Mouse (Mus musculus) ES-E14 (cell line): ENCODE data around the gene Tulp2. TPM values are rescaled to one million over a fixed set of nuclear protein-coding genes. Genes with fewer than 3 reads are reported as not detected.
A peak's percentile ranks its signal among the peaks of the same experiment; 100 is the strongest.

Experiments
- DNase-seq: peaks from one replicate; pipeline ENCODE4 v3.0.0-alpha.2; 2013; ENCODE audit warnings: low read depth, low spot score
- H3K27ac ChIP-seq: 2 replicates; pipeline ENCODE4 v1.5.1; 2012; ENCODE audit warnings: low read depth, mild to moderate bottlenecking, low read length, moderate library complexity, mixed read lengths; ENCODE audit not compliant: poor library complexity, insufficient read depth, severe bottlenecking
- H3K36me3 ChIP-seq: 2 replicates; pipeline ENCODE4 v1.6.1; 2012; ENCODE audit warnings: mild to moderate bottlenecking, low read length, moderate library complexity, mixed read lengths; ENCODE audit not compliant: control insufficient read depth, poor library complexity, insufficient read depth, severe bottlenecking
- H3K4me1 ChIP-seq, 2 experiments: fragments of 150-350 bp in 1 of 2; sonication (generic) in 1 of 2; 2 replicates each; pipeline ENCODE4 v1.6.1; 2012; ENCODE audit warnings: low read length in 2 of 2, mild to moderate bottlenecking in 1 of 2, mixed read lengths in 1 of 2; ENCODE audit not compliant: control insufficient read depth in 2 of 2, insufficient read depth in 2 of 2, poor library complexity in 1 of 2
- H3K4me3 ChIP-seq, 2 experiments: fragments of 150-350 bp in 1 of 2; sonication (generic) in 1 of 2; 2 replicates each; pipeline ENCODE4 v1.5.1; 2012; ENCODE audit warnings: low read length in 2 of 2, low read depth in 1 of 2, mild to moderate bottlenecking in 1 of 2, mixed read lengths in 1 of 2; ENCODE audit not compliant: insufficient read depth in 1 of 2, poor library complexity in 1 of 2, severe bottlenecking in 1 of 2
- H3K9ac ChIP-seq: 2 replicates; pipeline ENCODE4 v1.6.1; 2012; ENCODE audit warnings: low read depth, mild to moderate bottlenecking, low read length, mixed read lengths; ENCODE audit not compliant: poor library complexity, insufficient read depth, severe bottlenecking
- H3K9me3 ChIP-seq: fragments of 150-350 bp; sonication (generic); 2 replicates; pipeline ENCODE4 v1.6.1; 2012; ENCODE audit warnings: low read depth, mild to moderate bottlenecking, low read length; ENCODE audit not compliant: control insufficient read depth, insufficient read depth
- CHD2 ChIP-seq: IDR thresholded peaks from 2 replicates; pipeline ENCODE4 v1.6.1; 2014; ENCODE audit warnings: mild to moderate bottlenecking, low read depth, low read length, inconsistent platforms
- HCFC1 ChIP-seq: IDR thresholded peaks from 2 replicates; pipeline ENCODE4 v1.6.1; 2012; ENCODE audit warnings: low read length, inconsistent platforms, borderline replicate concordance; ENCODE audit not compliant: insufficient read depth
- MAFK ChIP-seq: IDR thresholded peaks from 2 replicates; pipeline ENCODE4 v1.6.1; 2014; ENCODE audit warnings: mild to moderate bottlenecking, low read depth, low read length, inconsistent platforms; ENCODE audit not compliant: insufficient read depth
- ZC3H11A ChIP-seq: IDR thresholded peaks from 2 replicates; pipeline ENCODE4 v1.6.1; 2012; ENCODE audit warnings: low read depth, mild to moderate bottlenecking, inconsistent platforms, low read length, borderline replicate concordance
- ZNF384 ChIP-seq: IDR thresholded peaks from 2 replicates; pipeline ENCODE4 v1.6.1; 2012; ENCODE audit warnings: low read depth, low read length, inconsistent platforms
- in situ Hi-C, 2 experiments: fragments of 600-800 bp; cut with MboI; formaldehyde crosslinking; loops; one replicate each; pipeline ENCODE4 v1.15.1; 2025; ENCODE audit warnings: low sequenced_read_pairs in 2 of 2, inconsistent platforms in 1 of 2; ENCODE audit not compliant: unreplicated experiment in 2 of 2
- total RNA-seq: library from RNA; depleted of rRNA; stranded (reverse); fragments of 300-350 nt; gene quantifications from 2 replicates; pipeline ENCODE4 v1.2.3, GENCODE M21; 2012

Gene Tulp2
- total RNA-seq, 1 experiment, result 2.6 TPM

- Histone ChIP-seq H3K27ac (no peak overlapping the region), H3K9me3 (no peaks in the 10 kb centered on the region), H3K4me3 (peak overlapping the region; percentile 69 to 82), H3K36me3 (peaks cover 20% of the 10 kb centered on the region), H3K4me1 (peaks cover 2 to 29% of the 10 kb centered on the region in 2 experiments; a peak in 2 of 4 replicates), H3K9ac (peak overlapping the region; percentile 79; the same call in 1 of the 2 replicates)
- in situ Hi-C loops, result no loop called here
- no peak for TF ChIP-seq MAFK
- TF ChIP-seq ZC3H11A, result no peak
- TF ChIP-seq CHD2, result no peak
- TF ChIP-seq ZNF384, result no peak
- TF ChIP-seq HCFC1, result no peak
- DNase-seq, result no peak
Measured at GRCm38 (mm10) chr7:45522194-45522752, 40.6 kb downstream of the Tulp2 start.

GRCm38 (mm10) chr7:45522957-45523676, 41.4 kb downstream of the Tulp2 start:
- in situ Hi-C loops, result no loop called here
- Histone ChIP-seq H3K4me1 (peaks cover 2 to 26% of the 10 kb centered on the region in 2 experiments; a peak in 2 of 4 replicates), H3K9me3 (no peaks in the 10 kb centered on the region), H3K36me3 (peaks cover 20% of the 10 kb centered on the region), H3K9ac (peak overlapping the region; percentile 20; the same call in 1 of the 2 replicates), H3K27ac (peak overlapping the region; percentile 18; the same call in 1 of the 2 replicates), H3K4me3 (peak overlapping the region; percentile 29 to 40)
- no peak for DNase-seq
- TF ChIP-seq CHD2 (no peak), MAFK (no peak), ZNF384 (no peak), HCFC1 (no peak), ZC3H11A (no peak)

- H3K4me3 ChIP-seq, result peak overlapping the region; percentile 29 to 40
- DNase-seq, result no peak
- peaks cover 2 to 22% of the 10 kb centered on the region in 2 experiments; a peak in 2 of 4 replicates for H3K4me1 ChIP-seq
- no peak for TF ChIP-seq MAFK
- no peak for TF ChIP-seq CHD2
- no peak for TF ChIP-seq ZC3H11A
- no peak for TF ChIP-seq HCFC1
- TF ChIP-seq ZNF384, result no peak
- H3K27ac ChIP-seq, result no peak overlapping the region; the same call in 1 of the 2 replicates
- peaks cover 20% of the 10 kb centered on the region for H3K36me3 ChIP-seq
- H3K9ac ChIP-seq, result peak overlapping the region; percentile 62
- in situ Hi-C loops, result no loop called here
- H3K9me3 ChIP-seq, result no peaks in the 10 kb centered on the region
Measured at GRCm38 (mm10) chr7:45523678-45524170, 42.0 kb downstream of the Tulp2 start.

- Histone ChIP-seq H3K9ac (peak overlapping the region; percentile 97), H3K9me3 (no peaks in the 10 kb centered on the region), H3K27ac (peak overlapping the region; percentile 51), H3K4me1 (peaks cover 2 to 19% of the 10 kb centered on the region in 2 experiments; a peak in 2 of 4 replicates), H3K4me3 (peak overlapping the region; percentile 92 to 95), H3K36me3 (peaks cover 20% of the 10 kb centered on the region)
- in situ Hi-C loops, result no loop called here
- no peak for TF ChIP-seq HCFC1
- no peak for TF ChIP-seq ZNF384
- no peak for TF ChIP-seq CHD2
- DNase-seq, result no peak
Measured at GRCm38 (mm10) chr7:45524841-45525621, 43.4 kb downstream of the Tulp2 start.
